Mouse (Mus musculus) testis, adult 2 months (tissue): ENCODE measurements around the gene Gm16503. TPM values are rescaled to one million over a fixed set of nuclear protein-coding genes. Genes with fewer than 3 reads are reported as not detected.
"Not testable (repeated sequence)": the region's sequence is repeated elsewhere in the genome, so short reads cannot be mapped to it uniquely, and the experiment has no call there.

ENCODE experiments used
- H3K27ac ChIP-seq: fragments of 200-500 bp; 2 replicates; pipeline ENCODE4 v1.5.1; 2012; ENCODE audit warnings: low read depth, low read length; ENCODE audit not compliant: control insufficient read depth, insufficient read depth
- H3K27me3 ChIP-seq: fragments of 200-500 bp; 2 replicates; pipeline ENCODE4 v1.6.1; 2012; ENCODE audit warnings: mild to moderate bottlenecking, low read length, moderate library complexity; ENCODE audit not compliant: control insufficient read depth, insufficient read depth
- H3K36me3 ChIP-seq: fragments of 200-500 bp; 2 replicates; pipeline ENCODE4 v1.6.1; 2012; ENCODE audit warnings: mild to moderate bottlenecking, low read length; ENCODE audit not compliant: control insufficient read depth, insufficient read depth
- H3K4me1 ChIP-seq: fragments of 200-500 bp; 2 replicates; pipeline ENCODE4 v1.6.1; 2012; ENCODE audit warnings: low read length; ENCODE audit not compliant: control insufficient read depth, insufficient read depth
- H3K4me3 ChIP-seq: fragments of 200-500 bp; 2 replicates; pipeline ENCODE4 v1.5.1; 2012; ENCODE audit warnings: low read depth, mild to moderate bottlenecking, low read length, moderate library complexity, mixed read lengths; ENCODE audit not compliant: control insufficient read depth
- CTCF ChIP-seq: fragments of 200-500 bp; IDR thresholded peaks from 2 replicates; pipeline ENCODE4 v1.5.1; 2012; ENCODE audit warnings: low read depth, mild to moderate bottlenecking, inconsistent platforms, low read length, moderate library complexity; ENCODE audit not compliant: control insufficient read depth, insufficient read depth, insufficient replicate concordance
- POLR2A ChIP-seq: fragments of 200-500 bp; IDR thresholded peaks from 2 replicates; pipeline ENCODE4 v1.6.1; 2012; ENCODE audit warnings: low read depth, mild to moderate bottlenecking, inconsistent platforms, low read length, moderate library complexity; ENCODE audit not compliant: control insufficient read depth
- polyA plus RNA-seq: library from polyadenylated mRNA; depleted of rRNA; stranded (reverse); fragments of >200 nt; gene quantifications from 2 replicates; pipeline ENCODE4 v1.2.3, GENCODE M21; 2012

Gene Gm16503
- polyA plus RNA-seq, 1 experiment, result 0.11 TPM

DNA sequence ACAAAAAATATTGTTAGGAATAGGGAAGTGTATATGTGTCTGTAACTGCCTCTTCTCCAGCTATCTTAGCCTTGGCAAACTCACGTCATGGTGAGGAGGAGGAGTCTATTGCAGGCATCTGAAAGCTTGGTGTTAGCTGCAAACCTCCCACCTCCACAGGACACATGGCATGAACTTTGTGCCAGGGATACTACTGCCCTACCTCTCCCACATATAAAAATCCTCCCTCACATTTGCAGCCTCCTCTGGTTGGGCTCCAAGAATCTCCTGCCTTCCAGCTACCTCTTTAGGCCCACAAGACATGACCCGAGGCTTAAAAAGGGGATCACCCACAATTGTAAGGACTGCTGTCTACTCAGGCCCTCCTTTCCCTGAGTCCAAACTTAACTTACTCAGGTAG lies 2.3 kb upstream of the Gm16503 start:
- Histone ChIP-seq H3K27me3 (no peaks in the 10 kb centered on the region), H3K36me3 (no peaks in the 10 kb centered on the region), H3K4me1 (no peaks in the 10 kb centered on the region), H3K27ac (no peak overlapping the region), H3K4me3 (no peak overlapping the region)
- TF ChIP-seq POLR2A, result no peak
- TF ChIP-seq CTCF, result no peak

DNA sequence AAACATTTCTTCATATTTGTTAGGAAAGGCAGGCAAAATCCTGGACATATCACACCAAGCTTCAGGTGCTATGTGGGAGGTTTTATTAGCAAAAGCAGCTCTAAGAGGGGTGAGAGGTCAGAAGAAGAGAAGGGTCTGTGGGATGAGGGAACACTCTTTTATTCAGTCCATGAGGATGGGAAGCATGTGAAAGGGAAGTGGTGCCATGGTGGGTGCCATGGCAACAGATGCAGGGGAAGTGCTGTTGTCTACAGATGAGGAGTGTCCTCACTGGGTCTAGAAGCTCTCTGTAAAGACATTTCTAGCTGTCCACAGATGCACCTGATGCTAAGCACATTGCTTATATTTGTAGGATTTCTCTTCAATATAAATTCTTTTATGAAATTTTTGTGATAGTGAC lies 1.1 kb downstream of the Gm16503 start:
- Histone ChIP-seq H3K27ac (no peak overlapping the region), H3K4me1 (no peaks in the 10 kb centered on the region), H3K36me3 (no peaks in the 10 kb centered on the region), H3K4me3 (no peak overlapping the region), H3K27me3 (no peaks in the 10 kb centered on the region)
- no peak for TF ChIP-seq POLR2A
- no peak for TF ChIP-seq CTCF

- H3K27me3 ChIP-seq, H3K36me3 ChIP-seq, H3K27ac ChIP-seq, H3K4me1 ChIP-seq, H3K4me3 ChIP-seq: not testable (repeated sequence)
Observed at GRCm38 (mm10) chr4:147553071-147553470, 13.1 kb downstream of the Gm16503 start, which contains the start of gene Zfp985. Zfp985 (plus strand) TSS chr4:147553277.

- not testable (repeated sequence) for H3K36me3 ChIP-seq, H3K4me3 ChIP-seq, H3K4me1 ChIP-seq, H3K27me3 ChIP-seq, H3K27ac ChIP-seq
Observed at GRCm38 (mm10) chr4:147554361-147554760, 14.3 kb downstream of the Gm16503 start.

- H3K4me1 ChIP-seq, H3K36me3 ChIP-seq, H3K27ac ChIP-seq, H3K4me3 ChIP-seq, H3K27me3 ChIP-seq: not testable (repeated sequence)
Observed at GRCm38 (mm10) chr4:147556921-147557320, 16.9 kb downstream of the Gm16503 start.

DNA sequence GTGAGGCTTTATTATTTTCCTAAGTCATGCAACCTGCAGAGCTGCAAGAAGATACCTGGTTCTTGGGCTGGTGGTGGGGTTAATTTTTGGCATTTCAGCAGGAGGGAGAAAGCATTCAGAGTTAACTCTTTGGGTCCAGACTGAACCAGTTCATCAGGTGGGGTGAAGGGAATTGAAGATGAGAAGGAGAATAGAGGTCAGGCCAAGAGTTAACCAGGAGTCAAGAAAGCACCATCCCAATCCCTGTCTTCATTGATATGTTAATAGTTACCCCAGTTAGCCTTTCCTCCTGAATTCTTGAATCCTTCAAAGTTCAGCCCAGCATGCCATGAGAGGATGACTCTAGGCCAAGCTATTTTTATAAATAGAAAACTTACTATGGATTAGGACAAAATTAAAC lies 18.0 kb downstream of the Gm16503 start:
- not testable (repeated sequence) for H3K4me1 ChIP-seq, H3K27me3 ChIP-seq, H3K27ac ChIP-seq, H3K4me3 ChIP-seq, H3K36me3 ChIP-seq

GRCm38 (mm10) chr4:147559096-147559495 lies 19.1 kb downstream of the Gm16503 start:
- not testable (repeated sequence) for H3K27ac ChIP-seq, H3K27me3 ChIP-seq, H3K36me3 ChIP-seq, H3K4me1 ChIP-seq, H3K4me3 ChIP-seq

DNA sequence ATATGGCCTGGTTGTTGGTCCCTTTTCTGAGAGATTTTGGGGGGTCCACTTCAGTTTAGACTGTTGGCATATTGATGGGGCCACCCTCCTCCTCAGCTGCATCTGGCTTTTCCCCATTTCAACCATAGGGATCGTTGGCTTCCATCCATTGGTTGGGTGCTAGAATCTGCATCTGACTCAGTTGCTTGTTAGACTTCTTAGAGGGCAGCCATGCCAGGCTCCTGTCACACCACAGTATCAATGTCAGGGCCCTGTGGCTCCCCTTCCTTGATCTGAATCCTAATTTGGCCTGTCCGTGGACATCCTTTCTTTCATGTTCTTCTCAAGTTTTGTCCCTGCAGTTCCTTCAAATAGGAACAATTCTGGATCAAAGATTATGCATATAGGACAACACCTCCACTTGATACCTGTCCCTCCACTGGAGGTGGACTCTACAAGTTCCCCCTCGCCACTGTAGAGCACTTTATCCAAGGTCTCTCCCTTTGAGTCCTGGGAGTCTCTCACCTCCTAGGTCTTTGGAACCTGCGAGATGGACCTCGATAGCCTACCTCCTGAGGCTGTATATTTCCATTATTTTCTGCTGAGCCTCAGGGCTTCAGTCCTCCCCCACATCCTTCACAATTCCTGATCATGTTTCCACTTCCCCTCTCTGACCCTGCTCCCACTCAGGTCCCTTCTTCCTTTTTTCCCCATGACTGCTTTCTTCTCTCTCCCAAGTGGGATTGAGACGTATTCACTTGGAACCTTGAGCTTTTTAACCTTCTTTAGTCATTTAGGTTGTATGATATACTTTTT lies 25.6 kb downstream of the Gm16503 start:
- TF ChIP-seq POLR2A (no peak), CTCF (no peak)
- no peaks in the 10 kb centered on the region for H3K4me1 ChIP-seq
- H3K36me3 ChIP-seq, result no peaks in the 10 kb centered on the region
- no peak overlapping the region for H3K27ac ChIP-seq
- no peaks in the 10 kb centered on the region for H3K27me3 ChIP-seq
- no peak overlapping the region for H3K4me3 ChIP-seq

- not testable (repeated sequence) for H3K36me3 ChIP-seq, H3K27ac ChIP-seq, H3K27me3 ChIP-seq, H3K4me3 ChIP-seq, H3K4me1 ChIP-seq
Observed at GRCm38 (mm10) chr4:147571156-147571555, 31.1 kb downstream of the Gm16503 start.

GRCm38 (mm10) chr4:147579371-147579770 lies 39.4 kb downstream of the Gm16503 start:
- not testable (repeated sequence) for H3K4me3 ChIP-seq, H3K27ac ChIP-seq, H3K27me3 ChIP-seq, H3K36me3 ChIP-seq, H3K4me1 ChIP-seq
